Mouse (Mus musculus) hindbrain, embryonic 10.5 days (tissue): ENCODE results near the gene Mast4. TPM values are rescaled to one million over a fixed set of nuclear protein-coding genes. Genes with fewer than 3 reads are reported as not detected.
"Not testable (repeated sequence)": the region's sequence is repeated elsewhere in the genome, so short reads cannot be mapped to it uniquely, and the experiment has no call there.

Experiments
- DNase-seq: peaks from one replicate; pipeline ENCODE4 v3.0.0-alpha.2; 2017; ENCODE audit warnings: low spot score
- H3K27ac ChIP-seq: fragments of 300-500 bp; sonication (generic); 2 replicates; pipeline ENCODE4 v1.5.1; 2016; ENCODE audit warnings: mild to moderate bottlenecking, moderate library complexity
- H3K27me3 ChIP-seq: fragments of 300-500 bp; sonication (generic); 2 replicates; pipeline ENCODE4 v1.6.1; 2016; ENCODE audit warnings: mild to moderate bottlenecking; ENCODE audit not compliant: poor library complexity, insufficient read depth, severe bottlenecking
- H3K36me3 ChIP-seq: fragments of 300-500 bp; sonication (generic); 2 replicates; pipeline ENCODE4 v1.6.1; 2016; ENCODE audit warnings: mild to moderate bottlenecking, moderate library complexity
- H3K4me1 ChIP-seq: fragments of 300-500 bp; sonication (generic); replicated peaks from 2 replicates; pipeline ENCODE4 v1.6.1; 2016; ENCODE audit warnings: mild to moderate bottlenecking
- H3K4me3 ChIP-seq: fragments of 300-500 bp; sonication (generic); 2 replicates; pipeline ENCODE4 v1.5.1; 2016; ENCODE audit warnings: mild to moderate bottlenecking, moderate library complexity
- H3K9me3 ChIP-seq: fragments of 300-500 bp; sonication (generic); 2 replicates; pipeline ENCODE4 v1.6.1; 2016; ENCODE audit warnings: mild to moderate bottlenecking, moderate library complexity
- WGBS: fragments of 180-500 bp; shearing (Covaris S2); methylation state at CpG from one replicate; pipeline ENCODE4 v1.1.7; 2016; 5-methylcytosine and 5-hydroxymethylcytosine counted together
- polyA plus RNA-seq: library from polyadenylated mRNA; unstranded; fragments of >200 nt; fragmentation: Nextera tagmentation; extraction: Ambion mirVana; gene quantifications from 2 replicates; pipeline ENCODE4 v1.2.1, GENCODE M21; 2016

Gene Mast4
- 19.3 and 20.9 TPM in 2 replicates for polyA plus RNA-seq

DNA sequence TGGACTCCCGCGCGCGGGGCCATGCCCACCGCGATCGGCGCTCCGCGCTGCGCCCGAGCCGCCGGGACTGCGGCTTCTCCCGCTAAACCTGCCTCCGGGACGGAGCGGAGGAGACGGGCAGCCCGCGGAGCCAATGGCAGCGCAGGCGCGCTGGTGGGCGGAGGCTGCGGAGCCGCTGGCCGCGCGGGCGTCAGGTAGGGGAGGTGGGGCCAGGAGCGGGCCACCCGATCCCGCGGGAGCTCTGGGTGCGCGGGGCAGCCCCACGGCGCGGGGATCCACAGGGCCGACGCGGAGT lies at the start of gene Mast4:
Gene Mast4, minus strand, starts transcription at position 106 of the 295 bp plus-strand sequence.
- under 1% methylated on average over 44 of the region's 44 CpGs for WGBS
- H3K27ac ChIP-seq: peak within 1 kb of the TSS; percentile 81
- H3K4me3 ChIP-seq: peak within 1 kb of the TSS; percentile 77
- no peaks in the 10 kb centered on the region for H3K36me3 ChIP-seq
- H3K4me1 ChIP-seq: peaks cover 42% of the 10 kb centered on the region
- H3K9me3 ChIP-seq: no peaks in the 10 kb centered on the region
- H3K27me3 ChIP-seq: peaks cover 46% of the 10 kb centered on the region
- peak; percentile 89 for DNase-seq

DNA sequence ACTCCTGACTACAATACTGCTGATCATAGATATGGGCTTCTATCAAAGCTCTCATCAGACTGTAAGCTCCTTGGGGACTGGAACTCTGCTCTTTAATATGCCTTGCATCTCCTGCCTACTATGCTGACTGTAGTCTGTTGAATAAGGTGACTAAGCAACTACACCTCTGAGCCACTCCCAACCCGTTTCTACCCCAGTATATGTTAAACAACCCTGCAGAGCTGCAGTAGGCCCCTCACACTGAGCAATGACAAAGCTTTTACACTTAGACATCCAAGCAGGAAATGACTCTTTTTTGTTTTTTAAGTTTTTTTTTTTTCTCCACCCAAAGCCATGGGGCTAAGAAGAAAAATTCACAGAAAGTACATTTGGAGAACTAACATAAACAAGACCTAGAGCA lies 40.2 kb upstream of the Mast4 start:
- Histone ChIP-seq H3K27ac (no peak overlapping the region), H3K27me3 (no peaks in the 10 kb centered on the region), H3K36me3 (no peaks in the 10 kb centered on the region), H3K9me3 (no peaks in the 10 kb centered on the region), H3K4me3 (no peak overlapping the region), H3K4me1 (no peaks in the 10 kb centered on the region; the same call in 1 of the 2 replicates)
- WGBS: 58% methylated on average over 1 of the region's 1 CpGs
- DNase-seq: no peak

DNA sequence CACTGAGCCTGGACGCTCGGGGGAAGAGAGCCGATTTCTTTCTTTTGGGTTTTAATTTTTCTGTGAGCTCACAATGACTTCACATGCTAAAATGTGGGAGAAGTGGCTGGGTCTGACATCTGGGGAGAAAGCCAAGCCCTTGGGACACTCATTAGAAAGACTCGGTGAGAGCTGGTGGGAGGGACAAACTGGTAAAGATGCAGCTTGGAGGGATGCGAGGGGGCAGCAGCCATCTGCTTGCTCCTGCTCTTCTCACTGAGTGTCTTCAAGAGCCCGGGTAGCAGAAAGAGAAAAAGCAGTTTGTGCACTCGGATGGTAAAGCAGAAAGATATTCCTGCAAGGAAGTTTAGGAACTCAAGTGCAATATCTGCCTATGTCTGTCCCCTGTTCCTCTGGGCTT lies 34.9 kb upstream of the Mast4 start:
- no peak overlapping the region for H3K27ac ChIP-seq
- no peaks in the 10 kb centered on the region for H3K9me3 ChIP-seq
- DNase-seq: no peak
- WGBS: 81% methylated on average over 7 of the region's 7 CpGs
- no peaks in the 10 kb centered on the region for H3K36me3 ChIP-seq
- no peak overlapping the region for H3K4me3 ChIP-seq
- no peaks in the 10 kb centered on the region for H3K27me3 ChIP-seq
- H3K4me1 ChIP-seq: no peaks in the 10 kb centered on the region; the same call in 1 of the 2 replicates

GRCm38 (mm10) chr13:103363181-103363580 lies 28.9 kb upstream of the Mast4 start:
- 90% methylated on average over 10 of the region's 10 CpGs for WGBS
- H3K9me3 ChIP-seq: no peaks in the 10 kb centered on the region
- H3K4me1 ChIP-seq: no peaks in the 10 kb centered on the region
- H3K4me3 ChIP-seq: no peak overlapping the region
- no peak for DNase-seq
- H3K36me3 ChIP-seq: no peaks in the 10 kb centered on the region
- H3K27me3 ChIP-seq: no peaks in the 10 kb centered on the region
- no peak overlapping the region for H3K27ac ChIP-seq

DNA sequence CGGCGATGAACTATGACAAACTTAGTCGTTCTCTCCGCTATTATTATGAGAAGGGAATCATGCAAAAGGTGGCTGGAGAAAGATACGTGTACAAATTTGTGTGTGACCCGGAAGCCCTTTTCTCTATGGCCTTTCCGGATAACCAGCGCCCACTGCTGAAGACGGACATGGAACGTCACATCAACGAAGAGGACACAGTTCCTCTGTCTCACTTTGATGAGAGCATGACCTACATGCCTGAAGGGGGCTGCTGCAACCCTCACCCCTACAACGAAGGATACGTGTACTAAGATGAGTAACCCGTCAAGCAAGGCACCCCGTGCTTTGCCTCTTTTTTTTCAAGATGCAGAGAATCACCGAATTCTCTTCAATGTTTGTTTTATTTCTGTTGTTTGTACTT lies 23.1 kb upstream of the Mast4 start:
- H3K27ac ChIP-seq, H3K36me3 ChIP-seq, DNase-seq, H3K4me3 ChIP-seq, H3K4me1 ChIP-seq, H3K9me3 ChIP-seq, H3K27me3 ChIP-seq: not testable (repeated sequence)
- 96% methylated on average over 16 of the region's 16 CpGs for WGBS

GRCm38 (mm10) chr13:103356909-103357308 lies 22.6 kb upstream of the Mast4 start:
- not testable (repeated sequence) for H3K36me3 ChIP-seq, H3K4me3 ChIP-seq, H3K27me3 ChIP-seq, H3K9me3 ChIP-seq, H3K27ac ChIP-seq, H3K4me1 ChIP-seq, DNase-seq
- 96% methylated on average over 6 of the region's 6 CpGs for WGBS

GRCm38 (mm10) chr13:103354737-103355136 lies 20.4 kb upstream of the Mast4 start:
- Histone ChIP-seq H3K36me3 (no peaks in the 10 kb centered on the region), H3K27me3 (no peaks in the 10 kb centered on the region), H3K4me1 (no peaks in the 10 kb centered on the region), H3K27ac (no peak overlapping the region), H3K4me3 (no peak overlapping the region), H3K9me3 (no peaks in the 10 kb centered on the region)
- 77% methylated on average over 3 of the region's 3 CpGs for WGBS
- no peak for DNase-seq

DNA sequence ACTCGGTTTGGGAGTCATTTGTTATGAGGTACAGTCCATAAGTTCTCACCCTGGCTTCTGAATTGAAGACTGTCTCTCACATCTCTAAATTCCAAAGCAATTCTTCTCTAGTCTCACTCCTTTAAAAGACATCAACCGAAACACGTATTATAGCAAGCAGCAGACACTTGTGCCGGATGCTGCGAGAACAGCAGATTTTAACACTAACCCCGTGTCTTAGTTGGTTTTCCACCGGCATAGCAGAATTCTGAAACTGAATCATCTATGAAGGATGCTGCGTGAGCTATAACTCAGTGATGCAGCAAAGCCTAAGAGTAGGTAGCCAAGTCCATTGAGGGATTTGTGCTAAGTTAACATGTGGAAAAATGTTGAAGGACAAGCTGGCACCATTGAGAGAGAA lies 10.5 kb upstream of the Mast4 start:
- no peaks in the 10 kb centered on the region for H3K4me1 ChIP-seq
- 93% methylated on average over 8 of the region's 8 CpGs for WGBS
- H3K4me3 ChIP-seq: no peak overlapping the region
- H3K27ac ChIP-seq: no peak overlapping the region
- no peaks in the 10 kb centered on the region for H3K36me3 ChIP-seq
- no peaks in the 10 kb centered on the region for H3K9me3 ChIP-seq
- DNase-seq: no peak
- no peaks in the 10 kb centered on the region for H3K27me3 ChIP-seq

DNA sequence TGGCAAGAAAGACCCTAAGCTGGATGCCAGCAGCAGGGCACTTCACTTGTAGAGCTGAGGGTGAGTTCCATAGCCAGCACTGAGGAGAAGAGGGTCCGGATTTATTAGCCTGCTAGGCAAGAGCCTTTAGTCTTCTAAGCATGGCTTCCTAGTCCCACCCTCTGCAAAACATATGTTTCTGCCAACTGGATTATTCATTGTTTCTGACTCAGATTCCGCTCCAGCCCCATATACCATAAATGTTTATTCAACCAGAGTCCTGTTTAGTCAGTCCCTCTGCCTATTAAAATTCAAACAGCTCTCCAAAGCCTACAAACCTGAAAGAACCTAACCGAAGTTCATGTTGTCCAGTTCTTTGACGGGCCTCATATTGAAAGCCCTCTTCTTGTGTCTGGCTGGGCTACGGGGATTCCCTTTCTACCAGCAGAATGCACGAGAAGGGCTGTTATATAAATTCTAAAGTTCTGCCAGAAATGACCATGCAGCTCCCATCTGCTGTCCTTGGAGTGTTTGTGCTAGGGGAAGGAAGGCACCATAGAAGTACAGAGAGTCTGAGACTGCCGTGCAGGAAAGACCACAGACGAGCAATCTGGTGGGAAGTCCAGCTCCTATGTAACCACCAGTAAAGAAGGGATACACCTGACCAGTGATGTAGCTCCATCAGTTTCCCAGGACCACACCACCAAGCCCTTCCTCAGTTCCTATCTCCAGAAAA lies 9.9 kb upstream of the Mast4 start:
- Histone ChIP-seq H3K9me3 (no peaks in the 10 kb centered on the region), H3K36me3 (no peaks in the 10 kb centered on the region), H3K27me3 (no peaks in the 10 kb centered on the region), H3K27ac (no peak overlapping the region), H3K4me3 (no peak overlapping the region), H3K4me1 (no peaks in the 10 kb centered on the region)
- 91% methylated on average over 8 of the region's 8 CpGs for WGBS
- no peak for DNase-seq

- peaks cover 4% of the 10 kb centered on the region for H3K4me1 ChIP-seq
- no peak overlapping the region for H3K4me3 ChIP-seq
- H3K27me3 ChIP-seq: peaks cover 4% of the 10 kb centered on the region
- 89% methylated on average over 4 of the region's 4 CpGs for WGBS
- H3K9me3 ChIP-seq: no peaks in the 10 kb centered on the region
- H3K36me3 ChIP-seq: no peaks in the 10 kb centered on the region
- no peak for DNase-seq
- H3K27ac ChIP-seq: no peak overlapping the region
Measured at GRCm38 (mm10) chr13:103341031-103341430, 6.7 kb upstream of the Mast4 start.

- DNase-seq: no peak
- WGBS: 76% methylated on average over 2 of the region's 2 CpGs
- no peak overlapping the region for H3K27ac ChIP-seq
- no peak overlapping the region for H3K4me3 ChIP-seq
- peaks cover 21% of the 10 kb centered on the region for H3K27me3 ChIP-seq
- H3K9me3 ChIP-seq: no peaks in the 10 kb centered on the region
- H3K4me1 ChIP-seq: peaks cover 26% of the 10 kb centered on the region
- H3K36me3 ChIP-seq: no peaks in the 10 kb centered on the region
Measured at GRCm38 (mm10) chr13:103338616-103339015, 4.3 kb upstream of the Mast4 start.

GRCm38 (mm10) chr13:103336237-103336636 lies 1.9 kb upstream of the Mast4 start:
- Histone ChIP-seq H3K4me1 (peaks cover 42% of the 10 kb centered on the region), H3K9me3 (no peaks in the 10 kb centered on the region), H3K36me3 (no peaks in the 10 kb centered on the region), H3K27ac (peak overlapping the region; percentile 29; the same call in 1 of the 2 replicates), H3K27me3 (peaks cover 43% of the 10 kb centered on the region), H3K4me3 (no peak overlapping the region)
- peak; percentile 33 for DNase-seq
- 7% methylated on average over 5 of the region's 5 CpGs for WGBS

DNA sequence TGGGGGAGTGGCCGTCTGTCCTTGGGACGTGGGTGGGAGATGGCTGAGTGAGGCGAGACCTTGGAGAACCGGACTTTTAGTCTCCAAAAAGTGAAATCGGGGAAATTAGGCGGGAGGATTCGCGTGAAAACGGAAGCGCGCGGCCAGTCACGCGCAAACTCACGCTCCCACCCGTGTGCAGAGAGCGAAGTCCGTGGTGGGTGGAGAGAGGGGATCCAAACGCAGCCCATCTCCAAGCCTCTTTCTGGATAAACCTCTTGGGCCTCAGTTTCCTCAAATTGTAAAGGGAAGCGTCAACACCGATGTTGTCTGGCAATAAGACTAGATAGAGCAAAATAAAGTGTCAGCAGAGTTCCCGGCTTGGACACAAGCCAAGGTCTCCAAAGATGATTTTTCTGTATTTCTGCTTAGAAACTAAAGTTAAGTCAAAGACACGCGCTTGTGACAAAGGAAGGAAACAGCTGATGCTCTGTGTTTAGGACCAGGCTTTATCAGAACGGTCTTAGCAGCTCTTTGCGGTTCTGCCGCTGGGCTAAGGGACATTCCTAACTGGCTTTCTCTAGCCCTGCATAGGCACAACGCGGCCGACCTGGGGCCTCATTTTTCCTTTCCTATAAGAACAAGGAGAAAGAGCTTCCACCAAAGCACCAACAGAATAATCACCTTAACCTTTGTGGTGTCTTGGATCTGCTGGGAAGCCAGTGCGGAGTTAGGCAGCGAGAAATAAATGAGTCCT lies 594 bp upstream of the Mast4 start:
- peaks cover 46% of the 10 kb centered on the region for H3K27me3 ChIP-seq
- DNase-seq: peak; percentile 53

More for the DNA sequence above, 594 bp upstream of the Mast4 start:
- H3K9me3 ChIP-seq: no peaks in the 10 kb centered on the region
- no peaks in the 10 kb centered on the region for H3K36me3 ChIP-seq
- 1% methylated on average over 32 of the region's 32 CpGs for WGBS
- H3K4me3 ChIP-seq: peak overlapping the region; percentile 77
- H3K27ac ChIP-seq: peak overlapping the region; percentile 81
- peaks cover 42% of the 10 kb centered on the region for H3K4me1 ChIP-seq
